Mouse (Mus musculus) cortical plate, adult 2 months (tissue): ENCODE results near the gene Actr1b.

Source experiments
- CTCF ChIP-seq: fragments of 200-500 bp; IDR thresholded peaks from 2 replicates; pipeline ENCODE4 v1.5.1; 2011; ENCODE audit warnings: mild to moderate bottlenecking, control low read depth, low read length; ENCODE audit not compliant: insufficient read depth; ENCODE audit errors: extremely low read depth
- POLR2A ChIP-seq: fragments of 200-500 bp; IDR thresholded peaks from 2 replicates; pipeline ENCODE4 v1.6.1; 2011; ENCODE audit warnings: mild to moderate bottlenecking, low read length, control low read depth; ENCODE audit not compliant: insufficient read depth; ENCODE audit errors: extremely low read depth

GRCm38 (mm10) chr1:36665165-36665723 lies 49.0 kb downstream of the Actr1b start:
- TF ChIP-seq POLR2A (no peak), CTCF (no peak)
